Mouse (Mus musculus): ENCODE measurements at regions not wholly inside any gene's neighbourhood (a gene's known extent, or its start where the extent isn't known, plus 50 kb on each side); places are given as distances from the start of the nearest gene placed in this dataset.
A peak's percentile ranks its signal among the peaks of the same experiment; 100 is the strongest.

GRCm38 (mm10) chr2:61389622-61390021 is 188.8 kb upstream of the Tank start:
- H3K9me3 ChIP-seq = no peaks in the 10 kb centered on the region
- H3K4me2 ChIP-seq = no peak overlapping the region
- no peak for ATAC-seq (ENCODE audit: insufficient number of reproducible peaks, insufficient read depth, low FRiP score, low TSS enrichment, low read depth)
- H3K36me3 ChIP-seq = no peaks in the 10 kb centered on the region
- H3K27me3 ChIP-seq = no peaks in the 10 kb centered on the region
- H3K4me1 ChIP-seq (replicated peaks) = no peaks in the 10 kb centered on the region
- no peak overlapping the region for H3K9ac ChIP-seq (replicated peaks)
- H3K27ac ChIP-seq = no peak overlapping the region
- no peak overlapping the region for H3K4me3 ChIP-seq (replicated peaks)

GRCm38 (mm10) chr2:61389207-61389606 is 189.2 kb upstream of the Tank start:
- Histone ChIP-seq H3K4me1 (replicated peaks) (no peaks in the 10 kb centered on the region), H3K27me3 (no peaks in the 10 kb centered on the region), H3K27ac (no peak overlapping the region), H3K4me2 (no peak overlapping the region), H3K9me3 (no peaks in the 10 kb centered on the region), H3K4me3 (replicated peaks) (no peak overlapping the region), H3K36me3 (no peaks in the 10 kb centered on the region), H3K9ac (replicated peaks) (no peak overlapping the region)
- 56% methylated on average over 1 of the region's 1 CpGs for WGBS
- no peak for ATAC-seq (ENCODE audit: insufficient number of reproducible peaks, insufficient read depth, low FRiP score, low TSS enrichment, low read depth)

GRCm38 (mm10) chr2:61387561-61387960 is 190.8 kb upstream of the Tank start:
- H3K9ac ChIP-seq (replicated peaks) = no peak overlapping the region
- H3K4me2 ChIP-seq = no peak overlapping the region
- no peak overlapping the region for H3K27ac ChIP-seq
- ATAC-seq (ENCODE audit: insufficient number of reproducible peaks, insufficient read depth, low FRiP score, low TSS enrichment, low read depth) = no peak
- H3K27me3 ChIP-seq = no peaks in the 10 kb centered on the region
- no peaks in the 10 kb centered on the region for H3K36me3 ChIP-seq
- H3K4me3 ChIP-seq (replicated peaks) = no peak overlapping the region
- no peaks in the 10 kb centered on the region for H3K4me1 ChIP-seq (replicated peaks)
- 72% methylated on average over 5 of the region's 5 CpGs for WGBS
- no peaks in the 10 kb centered on the region for H3K9me3 ChIP-seq

GRCm38 (mm10) chr2:61386966-61387365 is 191.4 kb upstream of the Tank start:
- H3K27ac ChIP-seq = no peak overlapping the region
- no peaks in the 10 kb centered on the region for H3K36me3 ChIP-seq
- no peak for ATAC-seq (ENCODE audit: insufficient number of reproducible peaks, insufficient read depth, low FRiP score, low TSS enrichment, low read depth)
- no peaks in the 10 kb centered on the region for H3K9me3 ChIP-seq
- H3K4me2 ChIP-seq = no peak overlapping the region
- no peaks in the 10 kb centered on the region for H3K27me3 ChIP-seq
- WGBS = 85% methylated on average over 5 of the region's 5 CpGs
- H3K9ac ChIP-seq (replicated peaks) = no peak overlapping the region
- no peaks in the 10 kb centered on the region for H3K4me1 ChIP-seq (replicated peaks)
- H3K4me3 ChIP-seq (replicated peaks) = no peak overlapping the region

- Histone ChIP-seq H3K36me3 (no peaks in the 10 kb centered on the region), H3K27me3 (no peaks in the 10 kb centered on the region), H3K4me2 (no peak overlapping the region), H3K9ac (replicated peaks) (no peak overlapping the region), H3K9me3 (no peaks in the 10 kb centered on the region), H3K4me3 (replicated peaks) (no peak overlapping the region), H3K27ac (no peak overlapping the region), H3K4me1 (replicated peaks) (no peaks in the 10 kb centered on the region)
- no peak for ATAC-seq (ENCODE audit: insufficient number of reproducible peaks, insufficient read depth, low FRiP score, low TSS enrichment, low read depth)
- 85% methylated on average over 6 of the region's 6 CpGs for WGBS
These were observed 193.9 kb upstream of the Tank start for GRCm38 (mm10) chr2:61384467-61384866.

- no peak overlapping the region for H3K4me2 ChIP-seq
- no peak overlapping the region for H3K4me3 ChIP-seq (replicated peaks)
- no peak overlapping the region for H3K9ac ChIP-seq (replicated peaks)
- no peaks in the 10 kb centered on the region for H3K4me1 ChIP-seq (replicated peaks)
- 91% methylated on average over 1 of the region's 1 CpGs for WGBS
- no peaks in the 10 kb centered on the region for H3K9me3 ChIP-seq
- no peak for ATAC-seq (ENCODE audit: insufficient number of reproducible peaks, insufficient read depth, low FRiP score, low TSS enrichment, low read depth)
- H3K27ac ChIP-seq = no peak overlapping the region
- H3K36me3 ChIP-seq = no peaks in the 10 kb centered on the region
- no peaks in the 10 kb centered on the region for H3K27me3 ChIP-seq
These were observed 194.6 kb upstream of the Tank start for GRCm38 (mm10) chr2:61383744-61384295.

- Histone ChIP-seq H3K9me3 (no peaks in the 10 kb centered on the region), H3K27ac (no peak overlapping the region), H3K27me3 (no peaks in the 10 kb centered on the region), H3K9ac (replicated peaks) (no peak overlapping the region), H3K4me1 (replicated peaks) (no peaks in the 10 kb centered on the region), H3K4me3 (replicated peaks) (no peak overlapping the region), H3K4me2 (no peak overlapping the region), H3K36me3 (no peaks in the 10 kb centered on the region)
- no peak for ATAC-seq (ENCODE audit: insufficient number of reproducible peaks, insufficient read depth, low FRiP score, low TSS enrichment, low read depth)
- WGBS = 75% methylated on average over 5 of the region's 5 CpGs
These were observed 199.3 kb upstream of the Tank start for GRCm38 (mm10) chr2:61379076-61379475.

GRCm38 (mm10) chr2:61378297-61378696 is 200.1 kb upstream of the Tank start:
- Histone ChIP-seq H3K9ac (replicated peaks) (no peak overlapping the region), H3K27me3 (no peaks in the 10 kb centered on the region), H3K36me3 (no peaks in the 10 kb centered on the region), H3K4me1 (replicated peaks) (no peaks in the 10 kb centered on the region), H3K27ac (no peak overlapping the region), H3K4me3 (replicated peaks) (no peak overlapping the region), H3K9me3 (no peaks in the 10 kb centered on the region), H3K4me2 (no peak overlapping the region)
- WGBS = 90% methylated on average over 5 of the region's 5 CpGs
- ATAC-seq (ENCODE audit: insufficient number of reproducible peaks, insufficient read depth, low FRiP score, low TSS enrichment, low read depth) = no peak

GRCm38 (mm10) chr2:61377756-61378155 is 200.6 kb upstream of the Tank start:
- H3K9ac ChIP-seq (replicated peaks) = no peak overlapping the region
- ATAC-seq (ENCODE audit: insufficient number of reproducible peaks, insufficient read depth, low FRiP score, low TSS enrichment, low read depth) = no peak
- H3K9me3 ChIP-seq = no peaks in the 10 kb centered on the region
- 93% methylated on average over 8 of the region's 8 CpGs for WGBS
- no peaks in the 10 kb centered on the region for H3K4me1 ChIP-seq (replicated peaks)
- no peaks in the 10 kb centered on the region for H3K36me3 ChIP-seq
- H3K4me2 ChIP-seq = no peak overlapping the region
- no peaks in the 10 kb centered on the region for H3K27me3 ChIP-seq
- H3K27ac ChIP-seq = no peak overlapping the region
- no peak overlapping the region for H3K4me3 ChIP-seq (replicated peaks)

- no peak overlapping the region for H3K27ac ChIP-seq
- H3K36me3 ChIP-seq = no peaks in the 10 kb centered on the region
- no peaks in the 10 kb centered on the region; the same call in 1 of the 2 replicates for H3K4me1 ChIP-seq (replicated peaks)
- no peak for ATAC-seq (ENCODE audit: insufficient number of reproducible peaks, insufficient read depth, low FRiP score, low TSS enrichment, low read depth)
- no peak overlapping the region for H3K4me3 ChIP-seq (replicated peaks)
- WGBS = 55% methylated on average over 4 of the region's 4 CpGs
- no peak overlapping the region for H3K9ac ChIP-seq (replicated peaks)
- no peak overlapping the region for H3K4me2 ChIP-seq
- no peaks in the 10 kb centered on the region for H3K27me3 ChIP-seq
- no peaks in the 10 kb centered on the region for H3K9me3 ChIP-seq
These were observed 215.8 kb upstream of the Tank start for GRCm38 (mm10) chr2:61362606-61363005.

GRCm38 (mm10) chr2:61361394-61361793 is 217.0 kb upstream of the Tank start:
- Histone ChIP-seq H3K9ac (replicated peaks) (no peak overlapping the region), H3K27me3 (no peaks in the 10 kb centered on the region), H3K4me2 (no peak overlapping the region), H3K4me3 (replicated peaks) (no peak overlapping the region), H3K27ac (no peak overlapping the region), H3K36me3 (no peaks in the 10 kb centered on the region), H3K9me3 (no peaks in the 10 kb centered on the region), H3K4me1 (replicated peaks) (no peaks in the 10 kb centered on the region; the same call in 1 of the 2 replicates)
- WGBS = 87% methylated on average over 2 of the region's 2 CpGs
- no peak for ATAC-seq (ENCODE audit: insufficient number of reproducible peaks, insufficient read depth, low FRiP score, low TSS enrichment, low read depth)

GRCm38 (mm10) chr2:61354104-61354503 is 224.3 kb upstream of the Tank start:
- ATAC-seq (ENCODE audit: insufficient number of reproducible peaks, insufficient read depth, low FRiP score, low TSS enrichment, low read depth) = peak; percentile 62; the same call in 1 of the 2 replicates
- Histone ChIP-seq H3K27ac (peak overlapping the region; percentile 62), H3K4me1 (replicated peaks) (peaks cover 15% of the 10 kb centered on the region), H3K27me3 (no peaks in the 10 kb centered on the region; the same call in 1 of the 2 replicates), H3K36me3 (no peaks in the 10 kb centered on the region), H3K9ac (replicated peaks) (no peak overlapping the region), H3K4me3 (replicated peaks) (no peak overlapping the region), H3K4me2 (no peak overlapping the region), H3K9me3 (no peaks in the 10 kb centered on the region)
- WGBS = 16% methylated on average over 8 of the region's 8 CpGs

Measured in limb, embryonic 12.5 days (tissue).